Mouse (Mus musculus) cerebellum, adult 2 months (tissue): ENCODE results near the gene Bhlhe41.

Source experiments
- CTCF ChIP-seq: fragments of 200-500 bp; IDR thresholded peaks from 2 replicates; pipeline ENCODE4 v1.5.1; 2011; ENCODE audit warnings: low read depth, mild to moderate bottlenecking, control low read depth, low read length, moderate library complexity, borderline replicate concordance; ENCODE audit not compliant: insufficient read depth
- POLR2A ChIP-seq: fragments of 200-500 bp; IDR thresholded peaks from 2 replicates; pipeline ENCODE4 v1.6.1; 2011; ENCODE audit warnings: low read length, control low read depth, borderline replicate concordance; ENCODE audit not compliant: insufficient read depth

GRCm38 (mm10) chr6:145846076-145846475 is 19.3 kb downstream of the Bhlhe41 start:
- TF ChIP-seq CTCF (no peak), POLR2A (no peak)
